Mouse (Mus musculus) heart, embryonic 14.5 days (tissue): ENCODE data around the gene Zc3hc1. TPM values are rescaled to one million over a fixed set of nuclear protein-coding genes. Genes with fewer than 3 reads are reported as not detected.

Experiments
- ATAC-seq: fragments of 200-750 bp; cut with Nextera tagmentation; 2 replicates; pipeline ENCODE4 v1.8.0; 2017; ENCODE audit warnings: low read depth, moderate TSS enrichment; ENCODE audit not compliant: insufficient number of reproducible peaks, insufficient read depth, low FRiP score
- H3K27ac ChIP-seq, 2 experiments: fragments of 200-500 bp in 1 of 2; fragments of 300-500 bp in 1 of 2; sonication (generic) in 1 of 2; replicated peaks in 1 of 2; 2 replicates each; pipeline ENCODE4 v1.5.1; 2012 to 2014; ENCODE audit warnings: low read depth in 2 of 2, low read length in 2 of 2, control low read depth in 1 of 2, mild to moderate bottlenecking in 1 of 2, mixed read lengths in 1 of 2; ENCODE audit not compliant: control insufficient read depth in 1 of 2, insufficient read depth in 1 of 2
- H3K27me3 ChIP-seq: fragments of 300-500 bp; sonication (generic); 2 replicates; pipeline ENCODE4 v1.6.1; 2014; ENCODE audit warnings: mild to moderate bottlenecking, low read length, control low read depth; ENCODE audit not compliant: control insufficient read depth, insufficient read depth
- H3K36me3 ChIP-seq: fragments of 300-500 bp; sonication (generic); 2 replicates; pipeline ENCODE4 v1.6.1; 2014; ENCODE audit warnings: mild to moderate bottlenecking, control low read depth, low read length, mixed read lengths; ENCODE audit not compliant: control insufficient read depth, insufficient read depth
- H3K4me1 ChIP-seq, 2 experiments: fragments of 200-500 bp in 1 of 2; fragments of 300-500 bp in 1 of 2; sonication (generic) in 1 of 2; 2 replicates each; pipeline ENCODE4 v1.6.1; 2012 to 2014; ENCODE audit warnings: low read length in 2 of 2, control low read depth in 1 of 2, mixed read lengths in 1 of 2; ENCODE audit not compliant: control insufficient read depth in 2 of 2, insufficient read depth in 2 of 2
- H3K4me2 ChIP-seq: fragments of 300-500 bp; sonication (generic); 2 replicates; pipeline ENCODE4 v1.6.1; 2014; ENCODE audit warnings: mild to moderate bottlenecking, low read length
- H3K4me3 ChIP-seq, 2 experiments: fragments of 200-500 bp in 1 of 2; fragments of 300-500 bp in 1 of 2; sonication (generic) in 1 of 2; 2 replicates each; pipeline ENCODE4 v1.5.1; 2012 to 2014; ENCODE audit warnings: low read length in 2 of 2, mild to moderate bottlenecking in 2 of 2, control low read depth in 1 of 2, low read depth in 1 of 2, moderate library complexity in 1 of 2; ENCODE audit not compliant: control insufficient read depth in 1 of 2, insufficient read depth in 1 of 2
- H3K9ac ChIP-seq: fragments of 300-500 bp; sonication (generic); 2 replicates; pipeline ENCODE4 v1.6.1; 2014; ENCODE audit warnings: mild to moderate bottlenecking, low read length
- H3K9me3 ChIP-seq: fragments of 300-500 bp; sonication (generic); 2 replicates; pipeline ENCODE4 v1.6.1; 2016; ENCODE audit warnings: low read length, control low read depth; ENCODE audit not compliant: control insufficient read depth
- WGBS: fragments of 180-500 bp; shearing (Covaris S2); extraction: QIAGEN DNeasy Blood & Tissue Kit; methylation state at CpG from one replicate; pipeline ENCODE4 v1.1.7; 2014; 5-methylcytosine and 5-hydroxymethylcytosine counted together
- polyA plus RNA-seq: library from polyadenylated mRNA; unstranded; fragments of >200 nt; fragmentation: Nextera tagmentation; extraction: Ambion mirVana; gene quantifications from 2 replicates; pipeline ENCODE4 v1.2.1, GENCODE M21; 2014

The Zc3hc1 gene
- polyA plus RNA-seq, 1 experiment from 2014 or later = 40.7 TPM

- Histone ChIP-seq H3K9me3 (no peaks in the 10 kb centered on the region), H3K9ac (no peak overlapping the region), H3K4me1 (peaks cover 25 to 27% of the 10 kb centered on the region in 2 experiments), H3K4me3 (no peak overlapping the region), H3K4me2 (no peak overlapping the region), H3K36me3 (no peaks in the 10 kb centered on the region), H3K27me3 (no peaks in the 10 kb centered on the region), H3K27ac (peak overlapping the region in 1 of 2 experiments; percentile 16; a peak in 1 of 4 replicates)
- no peak for ATAC-seq
- 49% methylated on average over 8 of the region's 8 CpGs for WGBS
Observed at GRCm38 (mm10) chr6:30355701-30356100, 35.1 kb downstream of the Zc3hc1 start.

- Histone ChIP-seq H3K4me1 (peaks cover 19 to 20% of the 10 kb centered on the region in 2 experiments), H3K9ac (no peak overlapping the region), H3K9me3 (no peaks in the 10 kb centered on the region), H3K36me3 (no peaks in the 10 kb centered on the region), H3K27me3 (no peaks in the 10 kb centered on the region), H3K27ac (no peak overlapping the region), H3K4me3 (no peak overlapping the region), H3K4me2 (no peak overlapping the region)
- no peak for ATAC-seq
- 36% methylated on average over 5 of the region's 5 CpGs for WGBS
Observed at GRCm38 (mm10) chr6:30354760-30355159, 36.1 kb downstream of the Zc3hc1 start.

- H3K9me3 ChIP-seq = no peaks in the 10 kb centered on the region
- no peak overlapping the region for H3K4me2 ChIP-seq
- no peaks in the 10 kb centered on the region for H3K27me3 ChIP-seq
- H3K9ac ChIP-seq = no peak overlapping the region
- 68% methylated on average over 8 of the region's 8 CpGs for WGBS
- no peak for ATAC-seq
- peaks cover 15 to 16% of the 10 kb centered on the region in 2 experiments for H3K4me1 ChIP-seq
- H3K36me3 ChIP-seq = no peaks in the 10 kb centered on the region
- H3K27ac ChIP-seq = no peak overlapping the region
- no peak overlapping the region for H3K4me3 ChIP-seq
Observed at GRCm38 (mm10) chr6:30353661-30354060, 37.2 kb downstream of the Zc3hc1 start.

GRCm38 (mm10) chr6:30352762-30353161 is 38.1 kb downstream of the Zc3hc1 start:
- no peaks in the 10 kb centered on the region for H3K36me3 ChIP-seq
- ATAC-seq = no peak
- no peak overlapping the region for H3K4me3 ChIP-seq
- 49% methylated on average over 8 of the region's 8 CpGs for WGBS
- no peaks in the 10 kb centered on the region for H3K9me3 ChIP-seq
- H3K4me2 ChIP-seq = no peak overlapping the region
- no peaks in the 10 kb centered on the region for H3K27me3 ChIP-seq
- H3K9ac ChIP-seq = no peak overlapping the region
- H3K27ac ChIP-seq = no peak overlapping the region
- H3K4me1 ChIP-seq = peaks cover 15 to 16% of the 10 kb centered on the region in 2 experiments

GRCm38 (mm10) chr6:30351290-30351689 is 39.5 kb downstream of the Zc3hc1 start:
- Histone ChIP-seq H3K36me3 (no peaks in the 10 kb centered on the region), H3K4me3 (no peak overlapping the region), H3K27ac (no peak overlapping the region), H3K4me1 (peaks cover 15 to 18% of the 10 kb centered on the region in 2 experiments), H3K27me3 (no peaks in the 10 kb centered on the region), H3K9ac (no peak overlapping the region), H3K9me3 (no peaks in the 10 kb centered on the region), H3K4me2 (no peak overlapping the region)
- WGBS = 81% methylated on average over 9 of the region's 9 CpGs
- ATAC-seq = no peak

- Histone ChIP-seq H3K9me3 (no peaks in the 10 kb centered on the region), H3K27ac (no peak overlapping the region), H3K9ac (no peak overlapping the region), H3K27me3 (no peaks in the 10 kb centered on the region), H3K4me3 (no peak overlapping the region), H3K4me2 (no peak overlapping the region), H3K4me1 (peaks cover 0 to 5% of the 10 kb centered on the region in 2 experiments; a peak in 1 of 4 replicates), H3K36me3 (no peaks in the 10 kb centered on the region)
- WGBS = 91% methylated on average over 4 of the region's 4 CpGs
- no peak for ATAC-seq
Observed at GRCm38 (mm10) chr6:30347288-30347801, 43.5 kb downstream of the Zc3hc1 start.

GRCm38 (mm10) chr6:30346737-30347136 is 44.1 kb downstream of the Zc3hc1 start:
- Histone ChIP-seq H3K4me3 (no peak overlapping the region), H3K27ac (no peak overlapping the region), H3K9ac (no peak overlapping the region), H3K36me3 (no peaks in the 10 kb centered on the region), H3K9me3 (no peaks in the 10 kb centered on the region), H3K4me1 (peaks cover 0 to 5% of the 10 kb centered on the region in 2 experiments; a peak in 1 of 4 replicates), H3K27me3 (no peaks in the 10 kb centered on the region), H3K4me2 (no peak overlapping the region)
- 54% methylated on average over 6 of the region's 6 CpGs for WGBS
- no peak for ATAC-seq

- WGBS = 57% methylated on average over 6 of the region's 6 CpGs
- no peaks in the 10 kb centered on the region for H3K27me3 ChIP-seq
- no peaks in the 10 kb centered on the region for H3K9me3 ChIP-seq
- H3K4me2 ChIP-seq = no peak overlapping the region
- H3K9ac ChIP-seq = no peak overlapping the region
- peak overlapping the region; percentile 19 to 47; a peak in 1 of 4 replicates for H3K27ac ChIP-seq
- H3K4me3 ChIP-seq = no peak overlapping the region
- peaks cover 8 to 14% of the 10 kb centered on the region in 2 experiments; a peak in 3 of 4 replicates for H3K4me1 ChIP-seq
- peak; percentile 40; the same call in 1 of the 2 replicates for ATAC-seq
- H3K36me3 ChIP-seq = no peaks in the 10 kb centered on the region
Observed at GRCm38 (mm10) chr6:30344032-30344431, 46.8 kb downstream of the Zc3hc1 start.
